Mouse (Mus musculus): ENCODE measurements around the gene Thrb. TPM values are rescaled to one million over a fixed set of nuclear protein-coding genes. Genes with fewer than 3 reads are reported as not detected.
"Not testable (repeated sequence)": the region's sequence is repeated elsewhere in the genome, so short reads cannot be mapped to it uniquely, and the experiment has no call there.

Thrb gene
- polyA plus RNA-seq, 1 experiment: 0.82 TPM

DNA sequence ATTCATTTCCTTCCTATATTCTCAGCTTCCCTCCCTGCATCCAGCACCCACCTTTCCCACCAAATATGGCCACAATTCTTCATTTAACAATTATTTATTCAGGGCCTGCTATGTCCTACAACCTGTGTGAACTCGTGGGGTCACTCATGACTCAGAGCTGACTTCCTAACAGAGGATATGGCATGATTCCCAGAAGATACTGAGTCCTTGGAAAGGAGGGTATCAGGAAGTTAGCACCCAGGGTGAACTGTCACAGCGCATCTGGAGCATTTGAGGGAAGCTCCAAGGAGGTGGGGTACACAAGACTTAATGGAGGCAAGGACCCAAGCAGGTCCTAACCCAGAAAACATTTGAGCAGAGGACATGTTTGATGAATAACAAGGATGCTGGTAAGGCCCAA lies 256.6 kb downstream of the Thrb start:
- Histone ChIP-seq H3K4me3 (replicated peaks; ENCODE audit: control insufficient read depth, low read depth, low read length) (no peak overlapping the region), H3K4me1 (ENCODE audit: control insufficient read depth, insufficient read depth, low read length) (no peaks in the 10 kb centered on the region), H3K27ac (ENCODE audit: control insufficient read depth, insufficient read depth, low read depth, low read length, poor library complexity) (no peak overlapping the region)
- no peak for TF ChIP-seq POLR2A (IDR thresholded peaks at IDR 0.05; ENCODE audit: borderline replicate concordance, control insufficient read depth, low read depth, low read length)
- TF ChIP-seq CTCF (IDR thresholded peaks at IDR 0.05; ENCODE audit: control insufficient read depth, insufficient read depth, low read length): no peak
- 40% methylated on average over 2 of the region's 2 CpGs for WGBS

DNA sequence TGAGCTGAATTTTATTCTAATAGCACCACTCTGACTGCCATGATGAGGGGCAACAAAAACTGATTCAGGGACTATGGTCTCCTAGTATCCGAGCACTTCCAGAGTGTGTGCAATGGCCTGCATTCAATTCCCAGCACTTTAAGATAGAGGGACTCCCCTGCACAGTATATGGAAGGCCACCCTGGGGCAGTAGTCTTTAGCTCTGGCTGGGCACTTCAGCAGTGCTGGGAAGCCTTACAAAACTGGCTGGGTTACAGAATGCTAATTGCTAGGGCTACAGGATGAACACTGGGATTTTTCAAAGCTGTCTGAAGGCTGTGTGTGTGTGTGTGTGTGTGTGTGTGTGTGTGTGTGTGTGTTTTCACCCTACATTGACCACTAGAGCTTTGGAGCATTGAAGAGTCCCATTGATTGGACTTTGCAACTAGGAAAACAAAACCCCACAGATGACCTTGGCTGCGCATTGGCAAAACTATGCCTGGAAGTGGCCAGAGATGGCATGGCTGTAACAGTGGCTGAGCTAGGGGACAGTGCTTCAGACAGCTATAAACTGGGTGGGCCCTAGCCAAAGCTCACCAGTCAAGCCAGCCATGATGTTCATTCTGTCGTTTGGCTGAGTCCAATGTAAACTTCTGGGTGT lies 257.2 kb downstream of the Thrb start:
- Histone ChIP-seq H3K4me3 (replicated peaks; ENCODE audit: control insufficient read depth, low read depth, low read length) (no peak overlapping the region), H3K4me1 (ENCODE audit: control insufficient read depth, insufficient read depth, low read length) (no peaks in the 10 kb centered on the region), H3K27ac (ENCODE audit: control insufficient read depth, insufficient read depth, low read depth, low read length, poor library complexity) (no peak overlapping the region)
- TF ChIP-seq POLR2A (IDR thresholded peaks at IDR 0.05; ENCODE audit: borderline replicate concordance, control insufficient read depth, low read depth, low read length) (no peak), CTCF (IDR thresholded peaks at IDR 0.05; ENCODE audit: control insufficient read depth, insufficient read depth, low read length) (no peak)
- WGBS: 77% methylated on average over 3 of the region's 3 CpGs

GRCm38 (mm10) chr14:17917899-17918298 lies 257.8 kb downstream of the Thrb start:
- Histone ChIP-seq H3K4me1 (ENCODE audit: control insufficient read depth, insufficient read depth, low read length) (no peaks in the 10 kb centered on the region), H3K4me3 (replicated peaks; ENCODE audit: control insufficient read depth, low read depth, low read length) (no peak overlapping the region), H3K27ac (ENCODE audit: control insufficient read depth, insufficient read depth, low read depth, low read length, poor library complexity) (no peak overlapping the region)
- TF ChIP-seq POLR2A (IDR thresholded peaks at IDR 0.05; ENCODE audit: borderline replicate concordance, control insufficient read depth, low read depth, low read length) (no peak), CTCF (IDR thresholded peaks at IDR 0.05; ENCODE audit: control insufficient read depth, insufficient read depth, low read length) (no peak)
- 35% methylated on average over 3 of the region's 3 CpGs for WGBS

GRCm38 (mm10) chr14:17922807-17923704 lies 263.0 kb downstream of the Thrb start:
- Histone ChIP-seq H3K4me1 (ENCODE audit: control insufficient read depth, insufficient read depth, low read length) (no peaks in the 10 kb centered on the region), H3K4me3 (replicated peaks; ENCODE audit: control insufficient read depth, low read depth, low read length) (no peak overlapping the region), H3K27ac (ENCODE audit: control insufficient read depth, insufficient read depth, low read depth, low read length, poor library complexity) (no peak overlapping the region)
- TF ChIP-seq CTCF (IDR thresholded peaks at IDR 0.05; ENCODE audit: control insufficient read depth, insufficient read depth, low read length) (no peak), POLR2A (IDR thresholded peaks at IDR 0.05; ENCODE audit: borderline replicate concordance, control insufficient read depth, low read depth, low read length) (no peak)
- 45% methylated on average over 8 of the region's 8 CpGs for WGBS

- Histone ChIP-seq H3K27ac (ENCODE audit: control insufficient read depth, insufficient read depth, low read depth, low read length, poor library complexity) (no peak overlapping the region), H3K4me1 (ENCODE audit: control insufficient read depth, insufficient read depth, low read length) (no peaks in the 10 kb centered on the region), H3K4me3 (replicated peaks; ENCODE audit: control insufficient read depth, low read depth, low read length) (no peak overlapping the region)
- 59% methylated on average over 1 of the region's 1 CpGs for WGBS
- TF ChIP-seq POLR2A (IDR thresholded peaks at IDR 0.05; ENCODE audit: borderline replicate concordance, control insufficient read depth, low read depth, low read length) (no peak), CTCF (IDR thresholded peaks at IDR 0.05; ENCODE audit: control insufficient read depth, insufficient read depth, low read length) (0 out of 2 replicates have a peak, but pooled peaks have one; percentile 8)
Measured at GRCm38 (mm10) chr14:17927469-17927868, 267.4 kb downstream of the Thrb start.

- Histone ChIP-seq H3K27ac (ENCODE audit: control insufficient read depth, insufficient read depth, low read depth, low read length, poor library complexity) (no peak overlapping the region), H3K4me3 (replicated peaks; ENCODE audit: control insufficient read depth, low read depth, low read length) (no peak overlapping the region), H3K4me1 (ENCODE audit: control insufficient read depth, insufficient read depth, low read length) (no peaks in the 10 kb centered on the region)
- WGBS: 44% methylated on average over 5 of the region's 5 CpGs
- no peak for TF ChIP-seq POLR2A (IDR thresholded peaks at IDR 0.05; ENCODE audit: borderline replicate concordance, control insufficient read depth, low read depth, low read length)
- no peak for TF ChIP-seq CTCF (IDR thresholded peaks at IDR 0.05; ENCODE audit: control insufficient read depth, insufficient read depth, low read length)
Measured at GRCm38 (mm10) chr14:17929585-17929984, 269.5 kb downstream of the Thrb start.

GRCm38 (mm10) chr14:17933475-17933874 lies 273.4 kb downstream of the Thrb start:
- WGBS: 14% methylated on average over 2 of the region's 2 CpGs
- H3K27ac ChIP-seq (ENCODE audit: control insufficient read depth, insufficient read depth, low read depth, low read length, poor library complexity): no peak overlapping the region
- TF ChIP-seq POLR2A (IDR thresholded peaks at IDR 0.05; ENCODE audit: borderline replicate concordance, control insufficient read depth, low read depth, low read length) (no peak), CTCF (IDR thresholded peaks at IDR 0.05; ENCODE audit: control insufficient read depth, insufficient read depth, low read length) (no peak)

DNA sequence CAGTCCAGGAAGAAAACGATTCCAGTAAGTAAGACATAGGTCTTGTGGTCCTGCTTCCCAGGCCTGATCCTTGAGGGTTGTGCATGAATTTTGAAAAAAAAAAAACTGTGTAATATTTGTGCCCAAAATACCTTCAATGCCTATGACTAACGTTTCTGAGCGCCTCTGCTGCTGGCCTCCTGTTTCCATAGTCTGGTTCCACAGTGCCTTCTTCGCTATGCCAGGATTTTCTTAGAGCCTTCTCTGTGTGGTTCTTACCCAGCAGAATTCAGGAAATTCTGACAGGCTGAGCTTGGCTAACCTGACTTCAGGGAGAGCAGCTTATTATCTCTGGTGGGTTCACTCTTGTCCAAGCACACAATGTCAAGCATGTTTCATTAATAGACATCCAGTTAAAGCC lies 274.7 kb downstream of the Thrb start:
- not testable (repeated sequence) for H3K4me1 ChIP-seq (ENCODE audit: control insufficient read depth, insufficient read depth, low read length); H3K27ac ChIP-seq (ENCODE audit: control insufficient read depth, insufficient read depth, low read depth, low read length, poor library complexity); H3K4me3 ChIP-seq (replicated peaks; ENCODE audit: control insufficient read depth, low read depth, low read length)
- 80% methylated on average over 4 of the region's 4 CpGs for WGBS

More at GRCm38 (mm10) chr14:17933475-17933874, 273.4 kb downstream of the Thrb start:
- no peak overlapping the region for H3K4me3 ChIP-seq (replicated peaks; ENCODE audit: control insufficient read depth, low read depth, low read length)
- H3K4me1 ChIP-seq (ENCODE audit: control insufficient read depth, insufficient read depth, low read length): no peaks in the 10 kb centered on the region
